Mouse (Mus musculus) embryo, embryonic 11.5 days (tissue): Measurements from ENCODE around the gene Ltbp1.

Experiments
- DNase-seq: peaks from one replicate; pipeline ENCODE4 v3.0.0-alpha.2; 2012; ENCODE audit warnings: low read depth, low spot score

Gene Ltbp1

DNA sequence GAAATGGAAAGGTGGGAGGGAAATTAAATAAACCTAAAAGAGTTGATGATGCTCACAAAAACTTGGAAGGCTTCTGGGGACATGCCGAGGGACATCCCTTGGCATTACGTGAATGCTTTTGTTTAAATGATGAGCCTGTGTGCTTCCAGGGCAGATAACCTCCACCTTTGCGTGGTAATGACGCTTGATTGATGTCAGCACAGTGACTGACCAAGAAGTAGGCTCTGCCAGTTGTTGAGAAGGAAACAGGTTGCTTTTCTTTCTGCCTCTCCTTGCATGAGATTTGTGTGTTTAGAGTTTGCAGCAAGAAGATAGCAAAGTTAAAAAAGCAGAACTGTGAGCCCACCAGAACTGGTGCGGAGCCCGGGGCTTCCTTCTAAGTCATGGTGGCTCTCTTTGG, 431.5 kb downstream of the Ltbp1 start:
- DNase-seq: no peak

DNA sequence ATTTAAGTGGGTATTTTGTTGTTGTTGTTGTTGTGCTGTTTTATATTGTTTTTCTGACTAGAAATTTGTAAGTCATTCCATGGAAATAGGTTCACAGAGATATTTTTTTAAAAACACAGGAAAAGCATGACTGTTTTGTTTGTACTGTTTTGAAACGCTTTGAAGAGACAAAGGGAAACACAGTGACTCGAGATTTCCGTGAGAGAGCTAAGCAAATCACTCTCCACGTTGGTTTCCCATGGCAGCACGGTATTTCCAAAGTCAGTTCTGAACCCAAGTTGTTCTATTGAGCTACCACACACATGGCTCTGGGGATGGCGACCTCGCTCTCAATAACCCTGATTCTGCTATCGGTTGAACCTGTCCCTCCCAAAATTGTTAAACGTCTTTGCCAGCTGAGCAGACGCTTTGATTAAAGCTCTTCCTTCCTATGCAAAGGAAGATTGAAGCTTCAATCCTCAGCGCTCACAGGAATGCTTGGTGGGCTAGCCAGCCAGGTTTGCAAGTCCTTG, 431.9 kb downstream of the Ltbp1 start:
- DNase-seq: no peak

DNA sequence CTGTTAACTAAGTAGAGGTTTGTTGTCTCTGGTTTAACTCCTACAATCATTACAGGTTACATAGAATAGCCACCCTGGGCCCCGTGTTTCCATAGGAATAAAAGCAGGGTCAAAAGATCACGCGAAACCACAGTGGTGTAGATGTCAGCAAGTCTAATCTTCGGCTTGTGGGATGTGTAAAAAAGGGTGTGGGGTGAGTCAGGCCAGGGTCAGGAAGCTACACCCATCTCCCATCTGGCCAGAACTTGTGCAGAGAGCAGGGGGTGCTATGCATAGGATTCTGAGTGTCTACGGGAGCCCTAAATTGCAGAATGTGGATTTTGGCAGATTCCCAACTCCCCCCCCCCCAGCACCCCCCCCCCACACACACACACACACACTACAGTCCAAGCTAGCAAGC, 432.8 kb downstream of the Ltbp1 start:
- no peak for DNase-seq

DNA sequence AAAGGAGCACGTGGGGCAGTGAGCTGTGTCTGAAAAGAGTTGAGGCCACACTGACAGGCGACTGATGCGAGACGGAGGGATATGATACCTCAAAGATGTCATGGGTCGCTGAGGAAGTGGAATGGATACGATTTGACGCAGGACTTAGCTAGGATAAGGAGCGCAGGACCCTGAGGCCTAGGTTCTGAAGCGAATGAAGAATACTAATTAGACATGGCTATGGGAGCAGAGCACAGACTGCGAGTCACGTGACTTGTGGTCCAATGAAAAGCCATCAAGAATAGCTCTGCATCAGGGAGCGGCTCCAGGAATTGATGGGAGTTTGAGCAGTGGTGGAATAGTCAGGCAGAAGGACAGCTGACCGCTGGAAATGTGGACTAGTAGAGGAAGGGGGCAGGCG, 433.7 kb downstream of the Ltbp1 start:
- DNase-seq: no peak

DNA sequence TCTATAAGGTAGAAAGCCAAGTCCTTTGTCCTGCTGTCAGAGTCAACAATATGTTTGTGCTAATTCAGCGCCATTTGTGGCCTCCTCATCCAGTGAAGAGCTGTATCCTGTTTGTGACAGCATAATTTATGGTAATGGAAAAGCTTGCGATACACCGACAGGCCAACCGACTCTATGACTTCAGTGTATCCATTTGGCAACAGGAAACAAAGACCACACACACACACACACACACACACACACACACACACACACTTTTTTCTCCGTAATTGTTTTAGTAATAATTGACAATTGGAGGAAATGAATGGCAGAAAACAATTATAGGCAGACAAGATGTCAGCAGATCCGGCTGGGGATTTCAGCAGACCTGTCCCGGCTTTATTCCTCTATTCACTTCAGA, 435.3 kb downstream of the Ltbp1 start:
- no peak for DNase-seq

DNA sequence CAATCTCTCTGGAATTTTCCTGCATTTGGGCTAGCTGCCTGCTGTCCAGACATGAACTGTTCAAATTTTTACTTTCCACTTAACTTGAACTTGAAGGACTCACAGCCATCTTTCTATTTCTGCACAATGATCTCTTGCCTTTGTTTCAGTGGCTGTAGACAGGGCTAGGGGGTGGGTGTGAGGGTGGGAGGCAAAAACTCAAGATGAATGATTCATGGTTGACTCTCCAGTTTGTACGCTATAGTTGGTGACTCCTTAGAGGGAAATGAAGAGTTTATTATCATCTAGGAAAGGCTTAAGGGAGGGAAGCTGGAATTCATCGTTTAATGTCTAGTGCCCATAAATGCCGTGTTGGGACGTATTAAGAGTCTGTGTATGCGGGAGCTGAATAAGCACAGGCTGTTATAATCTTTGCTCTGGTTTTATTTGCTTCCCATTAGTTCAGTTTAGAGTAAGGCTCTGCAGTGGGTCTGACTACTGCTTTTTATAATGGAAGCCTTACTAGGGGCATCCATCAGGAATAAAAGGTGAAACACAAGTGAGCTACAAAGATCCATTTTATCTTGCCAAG, 436.0 kb downstream of the Ltbp1 start:
- DNase-seq: no peak
